Mouse (Mus musculus) spleen, adult 12 weeks (tissue): ENCODE results near the gene Elane.

Source experiments
- DNase-seq: peaks from one replicate; pipeline ENCODE4 v3.0.0; 2022; ENCODE audit warnings: low spot score

The Elane gene

DNA sequence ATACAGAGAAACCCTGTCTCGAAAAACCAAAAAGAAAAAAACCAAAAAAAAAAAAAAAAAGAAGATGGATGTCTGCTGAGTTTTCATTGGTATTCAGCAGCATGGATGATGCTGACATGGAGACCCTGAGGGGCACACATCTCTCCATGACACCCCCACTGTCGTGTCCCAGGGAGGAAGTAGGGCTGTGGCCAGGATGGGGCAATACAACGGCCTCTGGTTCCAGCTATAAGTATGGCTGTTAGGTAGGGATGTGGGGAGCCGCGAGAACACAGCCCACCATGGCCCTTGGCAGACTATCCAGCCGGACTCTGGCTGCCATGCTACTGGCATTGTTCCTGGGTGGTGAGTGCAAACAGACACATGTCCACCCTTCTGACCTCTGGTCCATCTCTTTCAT, at the start of gene Elane:
Gene Elane, plus strand, starts transcription at position 194 of the 400 bp plus-strand sequence.
- DNase-seq = no peak

DNA sequence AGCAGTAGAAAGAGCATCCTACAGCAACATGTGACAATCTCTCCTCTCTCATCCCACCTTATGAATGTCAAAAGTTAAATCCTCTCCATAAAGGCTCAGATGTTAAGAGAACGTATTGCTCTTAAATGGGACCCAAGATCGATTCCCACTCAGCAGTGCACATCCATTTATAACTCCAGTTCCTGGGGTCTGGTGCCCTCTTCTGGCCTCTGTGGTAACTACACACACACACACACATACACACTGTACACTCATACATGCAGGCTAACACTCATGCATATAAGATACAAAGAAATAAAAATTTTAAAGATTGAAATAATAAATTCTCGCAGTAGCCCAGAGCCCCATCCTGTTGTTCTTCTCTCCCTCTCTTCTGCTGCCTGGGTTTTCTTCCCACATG, 49.1 kb upstream of the Elane start:
- DNase-seq = no peak

DNA sequence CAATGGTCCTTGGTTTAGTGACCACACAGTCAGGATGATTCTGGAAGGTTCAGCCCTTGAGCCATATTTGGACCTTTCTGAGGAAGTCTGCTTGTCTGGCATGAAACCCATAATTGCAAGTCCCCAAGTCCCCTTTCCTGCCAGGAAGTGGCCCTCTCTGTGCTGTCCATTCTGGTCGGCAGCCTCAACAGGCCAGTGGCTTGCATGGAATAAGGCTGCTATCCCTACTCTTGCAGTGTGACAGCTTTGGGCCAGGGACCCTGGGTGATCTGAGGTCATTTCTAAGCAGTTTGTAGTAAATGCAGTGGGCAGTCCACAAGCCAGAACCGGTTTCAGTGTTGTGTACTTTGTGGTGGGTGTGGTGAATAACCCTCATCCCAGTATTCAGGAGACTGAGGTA, 47.9 kb upstream of the Elane start:
- DNase-seq = no peak

DNA sequence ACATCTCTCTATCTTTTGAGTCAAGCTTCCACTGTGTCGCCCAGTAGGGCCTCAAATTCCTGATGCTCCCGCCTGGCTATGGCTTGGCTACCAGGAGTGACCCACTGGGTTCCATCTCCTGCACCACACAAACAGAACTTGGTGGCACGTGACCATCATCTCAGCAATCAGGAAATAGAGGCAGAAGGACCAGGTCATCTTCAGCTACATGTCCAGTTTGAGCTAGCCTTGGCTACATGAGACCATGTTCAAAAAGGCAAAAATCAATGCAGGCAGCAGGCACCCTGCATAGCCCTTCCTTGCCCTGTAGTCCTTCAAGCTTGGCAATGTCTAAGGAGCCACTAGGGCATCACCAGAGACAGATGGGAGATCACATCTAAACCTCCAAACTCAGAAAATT, 46.0 kb upstream of the Elane start:
- no peak for DNase-seq

DNA sequence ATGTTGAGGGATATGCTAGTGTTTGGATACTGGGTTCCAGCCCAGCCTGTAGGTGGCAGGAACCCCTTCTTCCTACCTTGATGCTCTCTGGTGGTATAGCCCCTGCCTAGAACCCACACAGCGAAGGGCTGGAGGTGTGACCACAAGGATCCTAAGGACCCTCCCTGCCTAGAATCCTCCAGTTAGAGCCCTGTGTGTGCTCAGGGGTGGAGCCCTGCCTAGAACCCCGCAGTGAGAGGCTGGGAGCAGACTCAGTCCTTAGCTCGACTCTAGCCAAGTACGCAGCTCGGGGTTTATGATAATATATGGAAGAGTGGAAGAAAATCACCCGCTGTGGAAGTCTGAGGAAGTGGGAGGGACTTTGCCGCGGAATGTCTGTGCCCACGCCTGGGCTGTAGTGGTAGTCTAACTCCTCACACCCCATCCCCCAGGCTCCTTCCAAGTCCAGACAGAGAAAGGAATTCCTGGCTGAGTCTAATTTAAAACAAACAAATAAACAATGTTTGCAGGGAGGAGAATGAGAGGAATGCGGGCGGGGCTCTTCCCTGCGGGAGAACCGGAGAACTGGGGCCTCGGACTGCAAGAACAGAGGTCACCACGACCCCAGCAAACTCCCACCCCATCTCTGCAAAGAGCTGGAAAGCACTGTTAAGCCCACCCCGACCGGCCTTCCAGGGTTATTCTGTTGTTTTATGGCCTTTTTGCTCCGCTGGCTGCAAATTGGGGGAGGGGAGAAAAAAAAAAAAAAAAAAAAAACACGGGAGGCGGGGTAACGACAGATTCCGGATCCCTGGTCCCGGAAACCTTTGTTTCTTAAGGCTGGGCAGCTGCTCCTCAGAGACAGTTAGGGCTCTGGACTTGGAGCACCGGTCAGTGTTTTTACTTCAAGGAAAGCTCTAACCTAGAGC, 45.1 kb upstream of the Elane start:
- DNase-seq = no peak

DNA sequence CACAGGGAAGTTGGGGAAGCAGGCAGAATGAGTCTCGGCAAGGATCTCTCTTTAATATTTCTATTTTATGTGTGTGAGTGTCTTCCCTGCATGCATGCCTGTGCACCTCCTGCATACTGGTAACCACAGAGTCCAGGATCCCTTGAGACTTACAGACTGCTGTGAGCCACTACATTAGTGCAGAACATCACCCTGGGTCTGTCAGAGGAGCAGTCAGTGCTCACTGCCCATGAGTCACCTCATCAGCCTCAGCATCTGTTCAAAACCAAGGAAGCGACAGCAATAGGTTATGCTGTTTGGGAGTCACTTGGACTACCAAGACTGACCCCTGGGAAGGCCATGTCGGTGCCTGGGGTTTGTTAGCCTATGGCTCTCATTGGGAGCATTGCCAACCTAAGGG, 43.7 kb upstream of the Elane start:
- DNase-seq = no peak

DNA sequence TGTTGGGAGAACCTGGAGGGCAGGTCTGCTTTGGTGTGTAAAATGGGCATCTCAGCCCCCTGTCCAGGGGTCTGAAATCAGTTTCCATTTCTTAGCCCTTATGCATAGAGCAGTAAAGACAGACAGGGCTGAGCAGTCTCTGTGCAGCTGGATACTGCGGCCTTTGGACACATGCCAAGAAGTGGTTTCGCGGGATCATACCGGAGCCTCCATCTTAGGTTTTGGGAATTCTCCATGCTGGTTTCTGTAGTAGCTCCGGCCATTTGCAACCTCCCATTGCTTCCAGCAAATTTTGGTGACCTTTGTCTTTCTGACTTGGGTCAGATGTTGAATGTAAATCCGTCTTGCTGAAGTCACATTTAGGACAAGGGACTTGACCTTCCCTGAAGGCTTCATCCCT, 42.6 kb upstream of the Elane start:
- DNase-seq = no peak

DNA sequence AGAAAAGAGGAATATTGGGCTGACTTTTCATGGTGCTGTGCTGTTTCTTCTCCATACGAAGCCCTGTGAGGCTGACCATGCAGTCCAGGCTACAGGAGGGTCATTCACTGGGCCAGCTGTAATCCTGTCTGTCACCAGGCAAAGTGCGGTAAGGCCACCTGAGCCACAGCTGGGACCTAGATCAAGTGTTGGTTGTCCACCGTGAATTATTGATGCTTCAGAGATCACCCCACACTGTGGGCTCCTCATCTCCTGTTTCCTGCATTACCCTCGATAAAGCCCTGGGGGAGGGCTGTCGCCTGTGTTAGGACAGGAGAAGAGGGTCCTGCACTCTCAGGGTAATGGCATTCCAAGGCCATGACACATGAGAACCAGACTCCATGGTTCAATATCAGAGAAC, 39.5 kb upstream of the Elane start:
- DNase-seq = no peak

DNA sequence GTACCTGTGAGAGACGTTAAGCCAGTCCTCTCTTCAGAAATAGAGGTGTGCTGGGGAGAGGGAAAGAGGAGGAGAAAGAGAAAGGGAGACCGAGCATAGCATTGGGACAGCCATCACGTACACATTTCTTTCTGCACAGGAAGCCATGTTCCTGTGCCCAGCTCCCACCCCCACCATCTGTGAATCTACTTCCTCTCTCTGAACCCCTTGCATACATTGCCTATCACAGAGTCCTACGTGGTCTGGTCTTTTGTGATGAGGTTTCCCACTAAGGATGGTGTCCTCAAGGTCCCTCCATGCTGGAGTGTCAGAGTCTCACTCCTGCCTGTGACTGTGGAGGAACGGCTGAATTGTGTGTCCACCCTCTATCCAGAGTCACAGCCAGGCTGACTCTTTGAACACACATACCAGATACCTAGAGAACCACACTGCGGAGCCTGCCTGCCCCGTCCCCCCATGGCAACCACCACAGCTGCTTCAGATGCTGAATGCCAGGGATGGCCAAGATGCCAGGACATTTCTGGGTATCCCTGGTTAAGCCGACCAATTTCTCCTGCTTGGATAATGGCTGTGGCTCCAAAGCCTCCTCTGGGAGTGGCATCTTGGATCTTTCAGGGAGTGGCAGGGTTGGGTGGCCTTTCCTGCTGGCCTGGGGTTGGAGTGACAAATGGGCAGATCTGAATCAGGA, 36.0 kb upstream of the Elane start:
- no peak for DNase-seq

DNA sequence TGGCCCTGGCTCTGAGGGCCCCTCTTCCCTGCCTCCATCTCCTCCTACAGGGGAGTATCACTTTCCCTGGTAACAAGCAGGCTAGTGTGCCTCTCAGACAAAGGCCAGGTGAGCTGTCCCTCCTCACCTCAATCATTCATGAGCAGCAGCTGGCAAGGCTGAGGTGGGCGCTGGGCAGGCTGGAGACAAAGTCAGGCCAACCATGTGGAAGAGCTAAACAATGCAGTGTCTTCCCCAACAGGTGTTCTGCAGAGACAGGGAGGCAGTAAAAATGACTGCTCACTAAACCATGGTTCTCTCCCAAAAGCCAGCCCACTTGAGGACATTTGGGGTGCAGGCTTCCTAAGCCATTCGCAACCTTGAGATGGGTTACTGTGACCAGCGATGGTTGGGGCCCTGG, 34.4 kb upstream of the Elane start:
- DNase-seq = no peak

DNA sequence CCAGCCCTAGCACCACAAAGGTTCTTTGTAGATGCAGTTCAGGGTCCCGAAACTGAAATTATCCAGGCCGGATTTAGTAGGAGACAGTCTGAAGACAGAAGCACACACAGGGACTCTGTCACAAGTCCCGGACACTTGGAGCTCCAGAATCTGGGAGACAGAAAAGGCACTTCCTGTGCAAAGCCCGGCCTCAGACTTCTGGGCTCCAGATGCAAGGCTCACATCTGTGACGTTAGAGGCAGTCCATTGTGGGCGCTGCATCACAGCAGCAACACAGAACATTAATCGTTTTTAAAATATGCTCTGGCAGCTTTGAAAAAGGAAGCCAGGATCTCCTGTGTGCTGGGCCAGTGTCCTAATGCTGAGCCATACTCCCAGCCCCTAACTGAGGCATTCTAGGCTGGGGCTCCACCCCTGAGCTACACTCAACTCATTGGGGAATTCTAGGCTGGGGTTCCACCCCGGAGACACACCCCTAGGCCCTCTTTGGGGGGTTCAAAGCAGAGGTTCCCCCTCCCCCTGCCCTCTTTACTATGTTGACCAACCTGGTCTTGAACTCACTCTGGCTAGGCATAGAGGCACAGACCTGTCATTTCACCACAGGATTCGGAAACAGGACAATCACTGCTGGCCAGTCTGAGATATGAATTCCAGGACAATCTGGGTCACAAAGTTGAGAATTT, 33.8 kb upstream of the Elane start:
- no peak for DNase-seq

DNA sequence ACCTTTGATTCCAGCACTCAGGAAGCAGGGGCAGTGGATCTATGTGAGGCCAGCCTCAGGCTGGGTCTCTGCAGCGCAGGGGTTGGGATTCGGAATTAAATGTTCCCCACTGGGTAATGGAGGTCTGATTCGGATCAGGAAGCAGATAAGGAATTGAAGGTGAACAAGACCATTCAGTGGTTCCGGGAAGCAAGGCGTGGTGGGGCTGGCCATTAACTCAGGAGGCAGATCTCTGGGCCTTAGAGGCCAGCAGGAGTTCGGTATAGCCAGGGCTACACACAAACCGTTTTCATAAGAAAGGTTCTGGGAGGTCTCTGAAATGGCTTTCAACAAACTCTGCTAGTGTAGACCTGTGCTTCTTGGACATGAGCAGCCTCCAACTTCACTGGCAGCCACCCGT, 33.2 kb upstream of the Elane start:
- DNase-seq = no peak

DNA sequence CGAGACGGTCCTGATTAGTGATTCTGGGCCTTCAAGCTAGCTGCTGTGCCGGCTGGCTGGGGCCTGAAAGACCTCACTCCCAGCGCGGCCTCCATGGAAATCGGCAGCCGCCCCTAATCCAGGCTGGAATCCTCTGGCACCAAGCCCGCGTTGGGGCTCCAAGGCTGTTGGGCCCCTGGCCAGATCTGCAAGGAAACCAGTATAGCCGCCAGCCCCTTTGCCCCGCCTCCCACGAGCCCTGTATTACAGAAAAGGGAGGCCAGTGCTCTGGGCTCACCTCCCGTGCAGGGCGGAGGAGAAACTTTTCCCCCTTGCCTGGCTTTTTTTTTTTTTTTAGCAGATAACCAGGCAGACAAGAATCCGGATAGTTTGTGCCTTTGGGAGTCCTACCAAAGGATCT, 32.7 kb upstream of the Elane start:
- DNase-seq = peak; percentile 40

DNA sequence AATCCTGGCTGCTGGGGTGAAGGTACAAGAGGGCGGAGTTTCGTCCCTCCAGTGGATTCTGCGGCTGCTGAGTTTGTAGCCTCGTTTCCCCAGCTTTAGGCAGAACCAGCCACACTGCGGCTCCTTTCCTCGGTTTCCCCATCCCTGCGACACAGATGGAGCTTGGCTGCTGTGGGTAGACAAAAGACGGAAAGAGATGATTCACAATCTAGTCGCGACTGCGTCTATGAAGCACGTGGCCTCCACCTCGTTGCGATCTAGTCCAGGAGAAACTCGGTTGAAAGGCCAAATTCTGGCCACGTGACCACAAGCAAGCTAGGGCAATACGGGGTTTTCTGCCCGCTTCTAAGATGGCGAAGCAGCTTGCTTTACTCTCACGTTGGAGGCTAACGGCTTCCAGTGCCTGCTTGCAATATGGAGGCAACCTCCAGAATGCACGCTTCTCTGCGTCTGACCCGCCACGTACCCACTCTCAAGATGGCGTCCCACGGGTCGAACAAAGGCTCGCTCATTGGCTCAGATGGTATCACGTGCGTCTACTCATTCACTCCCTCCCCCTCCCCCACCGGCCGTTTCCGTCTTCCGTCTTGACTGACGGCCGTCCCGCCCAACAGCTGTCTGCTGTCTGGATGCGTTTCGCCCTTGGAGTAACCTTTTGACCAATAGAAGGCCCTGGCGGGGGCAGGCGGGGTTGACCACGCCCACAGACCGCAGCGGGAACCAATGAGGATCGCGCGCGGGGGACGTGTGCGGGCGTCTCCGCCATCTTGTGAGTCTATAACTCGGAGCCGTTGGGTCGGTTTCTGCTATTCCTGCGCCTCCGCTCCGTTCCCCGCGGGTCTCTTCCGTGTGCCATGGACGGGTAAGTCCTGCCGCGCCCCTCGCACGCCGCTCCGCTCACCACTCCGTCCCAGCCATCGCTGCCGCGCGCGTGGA, 31.9 kb upstream of the Elane start, which contains the start of gene Ptbp1:
Gene Ptbp1, plus strand, starts transcription at position 568 of the 936 bp plus-strand sequence.
- peak; percentile 98 for DNase-seq

DNA sequence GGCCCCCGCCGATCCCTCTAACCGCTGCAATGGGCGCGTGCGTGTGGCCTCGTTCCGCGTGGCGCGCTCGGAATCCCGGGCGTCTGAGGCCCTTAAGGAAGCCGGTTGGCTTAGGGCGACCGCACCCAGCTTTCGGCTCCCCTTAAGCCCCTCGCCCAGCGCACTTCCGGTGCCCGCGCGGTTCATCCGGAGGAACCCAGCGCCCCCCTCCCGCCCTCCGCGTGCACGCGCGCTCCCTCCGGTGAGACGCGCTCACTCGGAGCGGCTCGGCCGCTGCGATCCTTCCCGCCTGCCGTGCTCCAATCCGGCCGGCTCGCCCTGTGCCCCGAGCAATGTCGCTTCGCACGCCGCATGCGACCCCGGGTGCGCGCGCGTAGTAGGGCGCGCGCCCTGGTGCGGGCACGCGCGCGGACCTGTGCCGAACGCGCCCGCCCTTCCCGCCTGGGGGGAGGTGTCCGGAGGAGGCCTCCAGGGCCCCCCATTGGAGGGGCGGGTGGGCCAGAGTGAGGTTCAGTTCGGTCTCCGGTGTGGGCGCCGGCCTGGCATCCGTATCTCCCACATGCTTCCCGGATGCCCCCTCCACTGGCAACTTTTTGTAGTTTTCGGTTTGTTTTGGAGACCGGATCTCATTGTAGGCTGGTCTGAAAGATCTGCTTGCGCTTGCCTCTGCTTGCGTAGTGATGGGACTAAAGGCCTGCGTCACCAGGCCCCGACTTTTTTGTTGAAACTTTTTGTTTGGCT, 31.1 kb upstream of the Elane start:
- peak; percentile 64 for DNase-seq

DNA sequence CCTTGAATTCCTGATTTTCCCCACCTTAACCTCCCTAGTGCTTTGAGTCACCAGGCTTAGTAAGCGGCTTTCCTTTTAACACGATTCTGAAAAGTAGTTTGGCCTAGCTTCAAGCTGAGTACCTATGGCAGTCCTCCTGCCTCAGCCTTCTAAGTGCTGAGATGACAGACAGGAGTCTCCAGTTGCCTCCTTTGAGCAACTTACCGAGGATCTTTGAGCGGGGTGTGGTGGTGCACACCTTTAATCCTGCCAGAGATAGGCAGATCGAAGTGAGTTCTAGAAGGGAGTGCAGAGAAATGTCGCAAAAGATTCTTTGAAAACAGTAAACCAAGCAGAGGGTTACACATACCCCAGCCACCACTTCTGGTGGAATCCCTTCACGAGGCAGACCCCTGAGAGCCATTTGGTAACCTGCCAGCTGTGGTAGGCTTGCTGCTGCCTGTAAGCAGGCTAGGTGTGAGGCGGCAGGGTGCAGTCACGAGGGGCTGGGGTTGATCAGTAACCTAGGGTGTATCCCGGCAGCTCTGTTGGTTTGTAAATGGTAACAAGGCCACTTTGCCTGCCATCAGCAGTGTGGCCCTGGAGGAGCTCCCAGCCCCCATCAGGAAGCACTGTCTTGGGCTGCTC, 30.4 kb upstream of the Elane start:
- DNase-seq = peak; percentile 30

DNA sequence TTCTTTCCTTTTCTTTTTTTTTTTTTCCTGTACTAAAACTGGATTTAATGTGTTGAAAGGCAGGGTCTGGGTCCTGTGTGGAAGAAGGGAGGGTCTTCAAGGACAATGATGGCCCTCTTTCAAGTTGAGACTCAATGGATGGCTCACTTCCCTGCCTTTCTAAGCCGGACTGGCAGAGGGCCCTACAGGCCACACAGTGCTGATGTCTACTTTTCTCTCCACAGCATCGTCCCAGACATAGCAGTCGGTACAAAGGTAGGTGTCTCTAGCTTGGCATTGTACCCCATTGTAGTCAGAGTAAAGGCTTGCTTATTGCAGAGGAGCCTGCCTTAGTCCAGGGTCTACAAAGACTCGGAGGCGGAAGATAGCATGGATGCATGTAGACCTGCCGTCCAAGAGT, 29.8 kb upstream of the Elane start:
- DNase-seq = no peak

DNA sequence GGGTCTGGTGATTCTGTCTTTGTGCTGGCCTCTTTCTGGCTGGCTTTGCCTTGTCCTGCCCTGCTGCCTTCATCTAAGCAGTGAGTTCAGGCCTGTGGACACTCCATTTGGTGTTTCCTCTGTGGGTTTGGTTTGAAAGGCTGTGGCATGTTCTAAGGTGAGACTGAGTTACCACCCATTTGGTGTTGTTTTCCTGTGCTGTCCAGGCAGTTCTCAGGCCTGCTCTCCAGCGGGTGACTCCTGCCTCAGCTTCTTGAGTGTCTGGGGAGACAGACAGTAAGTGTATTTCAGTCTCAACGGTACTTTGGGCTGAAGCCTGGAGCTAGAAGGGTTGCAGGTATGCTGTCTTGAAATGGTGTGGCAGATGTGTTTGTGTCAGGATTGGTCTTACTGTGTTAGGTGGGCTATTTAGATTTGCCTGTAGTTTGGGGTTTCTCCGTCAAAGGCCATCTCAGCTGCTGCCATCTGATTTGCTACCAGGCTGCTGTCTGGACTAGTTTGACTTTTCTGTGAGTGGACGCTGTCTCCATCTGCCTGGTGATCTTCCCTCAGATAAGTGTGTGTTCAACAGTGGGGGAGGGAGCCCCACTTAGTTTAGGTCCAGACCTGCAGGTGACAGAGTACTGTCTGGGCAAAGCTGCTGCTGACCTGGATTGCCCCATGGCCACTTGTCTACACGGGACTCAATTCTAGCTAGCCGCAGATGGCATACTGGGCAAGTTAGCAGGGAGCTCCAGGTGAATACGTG, 29.2 kb upstream of the Elane start:
- DNase-seq = no peak

DNA sequence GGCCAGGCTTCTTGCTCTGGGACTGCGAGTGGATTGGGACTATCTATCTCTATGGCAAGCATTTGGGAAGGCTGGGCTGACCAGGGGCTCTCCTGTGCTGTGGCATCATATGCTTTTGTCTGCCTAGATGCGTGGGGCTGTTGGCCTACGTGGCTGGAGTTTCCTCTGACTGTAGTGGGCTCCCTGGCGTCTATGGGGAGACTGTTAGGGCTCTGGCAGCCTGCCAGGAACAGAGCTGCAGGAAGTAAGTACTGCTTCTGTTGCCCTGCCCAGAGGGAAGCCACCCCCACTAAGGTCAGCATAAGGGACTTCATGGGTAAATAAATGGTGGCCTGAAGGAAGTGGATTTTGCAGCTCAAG, 28.6 kb upstream of the Elane start:
- DNase-seq = no peak

DNA sequence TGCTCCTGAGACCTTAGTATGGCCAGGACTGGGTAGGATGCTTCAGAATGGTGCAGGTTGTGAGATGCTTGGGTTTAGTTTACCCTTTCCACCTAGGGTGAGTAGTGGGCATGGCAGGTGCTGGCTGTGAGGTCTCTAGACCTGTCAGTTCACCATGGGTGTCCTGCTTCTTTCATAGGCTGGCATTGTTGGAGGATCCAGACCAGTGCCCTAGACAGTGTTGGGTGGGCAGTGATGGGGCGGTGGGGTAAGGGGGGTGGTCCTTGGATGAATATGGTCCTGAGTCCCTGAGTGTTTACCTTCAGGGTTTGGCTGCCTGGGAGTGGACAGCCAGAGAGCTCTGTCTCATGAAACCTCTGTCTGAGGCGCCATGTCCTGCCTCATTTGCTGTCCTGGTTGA, 28.2 kb upstream of the Elane start:
- DNase-seq = no peak
